Mouse (Mus musculus) liver, adult 2 months (tissue): Measurements from ENCODE around the gene Brk1.

Experiments used
- CTCF ChIP-seq: fragments of 200-500 bp; IDR thresholded peaks from 2 replicates; pipeline ENCODE4 v1.5.1; 2011; ENCODE audit warnings: low read depth, low read length, control low read depth
- POLR2A ChIP-seq: fragments of 200-500 bp; IDR thresholded peaks from 2 replicates; pipeline ENCODE4 v1.6.1; 2011; ENCODE audit warnings: low read length, control low read depth; ENCODE audit not compliant: insufficient read depth; ENCODE audit errors: extremely low read depth

- TF ChIP-seq CTCF (no peak), POLR2A (no peak)
Measured at GRCm38 (mm10) chr6:113653551-113653950, 49.0 kb downstream of the Brk1 start.
